Mouse (Mus musculus) left cerebral cortex, postnatal 10 days (tissue): ENCODE measurements at regions not wholly inside any gene's neighbourhood (a gene's known extent, or its start where the extent isn't known, plus 50 kb on each side); places are given as distances from the start of the nearest gene placed in this dataset.

ENCODE experiments used
- DNase-seq, 2 experiments: peaks; one replicate each; pipeline ENCODE4 v3.0.0; 2021 to 2022; ENCODE audit warnings: low spot score in 2 of 2, mixed read lengths in 1 of 2; ENCODE audit errors: extremely low spot score in 1 of 2
- intact Hi-C: fragments of 180-260 bp; cut with DNase I; formaldehyde crosslinking; loops from one replicate; pipeline ENCODE4 v1.15.1; 2025

DNA sequence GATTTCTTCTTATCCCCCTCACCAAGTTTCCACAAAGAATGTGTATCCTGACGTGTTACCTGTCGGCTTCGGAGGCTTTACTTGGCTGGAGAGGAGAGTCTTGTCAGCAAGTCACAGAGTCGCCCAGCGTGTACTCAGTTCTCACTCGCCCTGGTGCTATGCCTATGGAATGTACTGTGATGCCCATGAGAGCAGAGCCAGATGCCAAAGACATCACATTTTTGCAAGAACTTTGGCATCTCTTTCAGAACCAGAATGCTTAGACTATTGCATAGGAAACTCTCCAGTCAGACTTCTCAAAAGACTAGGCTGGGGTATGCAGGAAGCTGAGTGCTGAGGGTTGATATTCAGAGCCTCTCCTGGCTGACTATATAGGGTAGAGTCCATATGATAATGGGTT lies 99.3 kb upstream of the Tsc22d2 start:
- intact Hi-C loops, result no loop called here

GRCm38 (mm10) chr3:58317240-58317639 lies 97.3 kb upstream of the Tsc22d2 start:
- no peak for DNase-seq
- intact Hi-C loops, result no loop called here

More for the DNA sequence above, 99.3 kb upstream of the Tsc22d2 start:
- no peak for DNase-seq

GRCm38 (mm10) chr3:58318756-58319155 lies 95.8 kb upstream of the Tsc22d2 start:
- no peak for DNase-seq
- intact Hi-C loops, result no loop called here

GRCm38 (mm10) chr3:58319463-58319862 lies 95.1 kb upstream of the Tsc22d2 start:
- intact Hi-C loops, result no loop called here
- no peak for DNase-seq

DNA sequence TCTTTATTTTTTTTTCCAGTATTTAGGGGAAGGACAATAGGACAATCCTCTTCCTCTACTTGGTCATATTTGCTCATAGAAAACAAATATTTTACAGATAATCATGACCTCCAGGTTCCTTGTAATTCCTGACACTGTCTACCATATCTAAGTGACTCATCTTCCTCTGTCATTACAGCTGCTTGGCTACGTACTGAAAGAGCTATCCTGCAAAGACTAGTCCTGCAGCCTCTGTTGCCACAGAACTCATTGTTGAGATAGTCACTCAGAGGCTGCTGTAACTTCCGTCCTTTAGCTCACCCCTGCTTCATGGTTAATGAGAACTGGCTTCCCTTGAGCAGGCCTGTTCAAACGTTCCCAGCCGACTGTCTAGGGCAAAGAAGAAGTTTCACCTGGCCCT lies 93.7 kb upstream of the Tsc22d2 start:
- intact Hi-C loops, result no loop called here
- no peak for DNase-seq

DNA sequence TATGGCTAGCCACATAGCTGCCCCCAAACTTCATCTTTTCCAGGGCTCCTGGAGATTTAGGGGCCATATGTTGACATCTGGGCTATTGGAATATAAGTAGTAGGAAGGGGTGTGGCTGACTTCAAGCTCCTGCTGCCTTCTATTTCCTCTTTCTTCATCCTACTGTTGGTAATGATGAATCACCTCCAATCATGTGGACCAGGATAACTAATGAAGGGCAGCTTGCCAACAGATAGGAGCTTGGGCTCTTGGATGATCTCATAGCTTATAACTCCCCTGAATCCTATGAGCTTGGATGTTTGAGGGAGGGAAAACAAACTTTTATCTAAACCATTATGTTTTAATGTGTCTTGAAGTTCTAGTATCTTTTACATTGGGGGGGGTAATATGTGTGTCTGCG lies 92.2 kb upstream of the Tsc22d2 start:
- no peak for DNase-seq
- intact Hi-C loops, result no loop called here

GRCm38 (mm10) chr3:58327721-58328120 lies 86.8 kb upstream of the Tsc22d2 start:
- DNase-seq, result no peak
- intact Hi-C loops, result no loop called here

- peak; percentile 32 to 45 for DNase-seq
- intact Hi-C loops, result no loop called here
Measured at GRCm38 (mm10) chr3:58330186-58330585, 84.3 kb upstream of the Tsc22d2 start.

- DNase-seq, result no peak
- intact Hi-C loops, result no loop called here
Measured at GRCm38 (mm10) chr3:58333997-58334396, 80.5 kb upstream of the Tsc22d2 start.

GRCm38 (mm10) chr3:58335277-58335676 lies 79.2 kb upstream of the Tsc22d2 start:
- DNase-seq, result no peak
- intact Hi-C loops, result no loop called here

- DNase-seq, result no peak
- intact Hi-C loops, result no loop called here
Measured at GRCm38 (mm10) chr3:58336135-58336534, 78.4 kb upstream of the Tsc22d2 start.

- intact Hi-C loops, result no loop called here
- no peak for DNase-seq
Measured at GRCm38 (mm10) chr3:58336590-58336989, 77.9 kb upstream of the Tsc22d2 start.

DNA sequence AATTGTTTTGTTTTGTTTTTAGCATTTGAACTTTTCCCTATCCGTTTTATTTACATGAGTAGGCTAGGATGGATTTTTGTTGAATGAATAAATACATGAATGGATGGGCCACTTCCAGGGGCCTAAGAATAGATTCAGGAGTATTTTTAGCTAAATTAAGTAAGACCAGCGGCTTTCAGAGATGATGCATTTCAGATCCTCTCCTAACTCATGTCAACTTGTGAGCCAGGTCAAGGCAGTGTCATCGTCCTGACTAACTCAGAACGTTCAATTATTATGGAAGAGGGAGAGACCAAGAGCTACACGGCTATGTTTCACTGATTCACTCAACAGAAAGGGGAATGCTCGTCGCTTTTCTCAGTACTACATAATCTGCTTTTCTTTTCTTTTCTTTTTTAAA lies 75.5 kb upstream of the Tsc22d2 start:
- intact Hi-C loops, result no loop called here
- no peak for DNase-seq

DNA sequence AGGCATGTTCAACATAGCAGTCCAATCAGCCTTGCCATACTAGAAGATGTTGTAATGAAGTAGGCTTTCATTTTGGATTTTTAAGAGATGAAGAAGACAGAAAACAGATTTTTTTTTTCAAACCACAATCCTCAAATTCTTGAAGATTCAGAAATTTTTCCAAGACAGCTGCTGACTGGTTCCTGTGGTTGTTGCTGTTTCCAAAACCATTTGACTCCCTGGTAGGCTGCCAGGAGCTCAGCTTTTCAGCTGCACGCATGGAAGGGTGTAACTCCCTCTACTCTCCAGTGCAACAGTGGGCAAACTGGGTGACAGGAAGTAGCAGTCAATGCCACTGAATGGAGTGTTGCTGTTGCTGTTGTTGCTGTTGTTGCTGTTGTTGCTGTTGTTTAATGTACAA lies 72.4 kb upstream of the Tsc22d2 start:
- peak in 1 of 2 experiments; percentile 28 for DNase-seq
- intact Hi-C loops, result no loop called here

DNA sequence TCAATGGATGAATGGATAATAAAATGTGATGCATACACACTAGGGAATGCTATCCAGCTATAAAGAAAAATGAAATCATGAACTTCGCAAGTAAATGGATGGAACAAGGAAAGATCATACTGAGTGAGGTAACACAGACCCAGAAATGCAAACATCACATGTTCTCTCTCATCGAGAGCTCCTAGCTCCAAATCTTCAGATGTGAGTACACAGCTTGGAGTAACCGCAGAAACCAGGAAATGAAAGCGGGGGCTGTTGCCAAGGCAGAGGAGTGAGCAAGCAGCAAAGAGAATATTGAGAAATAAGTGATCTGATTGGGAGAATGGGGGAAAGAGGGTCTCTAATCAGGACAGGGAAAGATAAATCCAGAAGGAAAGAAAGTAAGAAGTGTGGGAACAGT lies 52.0 kb upstream of the Tsc22d2 start:
- DNase-seq, result peak in 1 of 2 experiments; percentile 8
- intact Hi-C loops, result no loop called here

- no peak for DNase-seq
- intact Hi-C loops, result no loop called here
Measured at GRCm38 (mm10) chr3:58364526-58364925, 50.0 kb upstream of the Tsc22d2 start.
